Comparison of ENCODE assay signal across 10 mouse cellular contexts in the genomic region with DNA sequence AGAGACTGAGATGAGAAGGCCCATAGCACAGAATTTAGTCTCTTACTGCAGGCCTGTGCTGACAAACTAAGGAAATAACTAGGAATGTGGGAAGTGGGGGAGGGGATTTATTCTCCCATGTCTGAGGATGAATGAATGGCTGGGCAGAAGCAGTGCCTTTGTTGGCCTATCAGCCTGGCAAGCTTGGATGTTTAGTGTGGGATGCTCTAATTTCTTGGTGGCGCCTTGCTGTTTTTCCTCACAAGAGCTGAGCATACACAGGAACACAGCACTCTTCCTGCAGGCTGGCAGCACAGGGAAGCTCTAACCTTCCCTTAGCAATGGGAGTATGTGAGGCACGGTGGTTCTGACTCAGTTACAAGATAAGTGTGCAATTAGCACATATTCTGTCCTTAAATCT.
DNase-seq lines count a peak whose midpoint lies in the region; ATAC-seq lines count a peak whose summit lies in the region.
"Had no signal": no experiment of that assay in that cellular context is flagged by ENCODE, and none has a peak within 500 bp of the region (broad histone marks: within the 10 kb centered on the region; RNA-seq: fewer than 3 reads in every experiment).

No protein-coding gene starts in this region.

- H3K4me2 ChIP-seq in midbrain, embryonic 11.5 days, result no peak overlapping the region
- no peak overlapping the region for H3K4me2 ChIP-seq in embryonic facial prominence, embryonic 14.5 days (ENCODE audit: low read depth, low read length)
- no peak overlapping the region for H3K4me2 ChIP-seq in hindbrain, embryonic 15.5 days
- H3K4me2 ChIP-seq: heart, embryonic 12.5 days; liver, embryonic 12.5 days had no signal

- H3K9me3 ChIP-seq in midbrain, embryonic 10.5 days (replicated peaks), result no peaks in the 10 kb centered on the region
- H3K9me3 ChIP-seq in midbrain, embryonic 11.5 days (ENCODE audit: control insufficient read depth, low read length), result no peaks in the 10 kb centered on the region
- H3K9me3 ChIP-seq in embryonic facial prominence, embryonic 14.5 days (ENCODE audit: control insufficient read depth, low read length), result no peaks in the 10 kb centered on the region
- H3K9me3 ChIP-seq in hindbrain, embryonic 15.5 days, result no peaks in the 10 kb centered on the region
- H3K9me3 ChIP-seq: heart, embryonic 12.5 days; liver, embryonic 12.5 days had no signal

- peak overlapping the region; percentile 76 for H3K27ac ChIP-seq in midbrain, embryonic 10.5 days (replicated peaks)
- H3K27ac ChIP-seq in midbrain, embryonic 11.5 days (ENCODE audit: low read depth, low read length), result no peak overlapping the region
- no peak overlapping the region for H3K27ac ChIP-seq in embryonic facial prominence, embryonic 14.5 days (replicated peaks; ENCODE audit: low read depth, low read length)
- H3K27ac ChIP-seq in hindbrain, embryonic 15.5 days (replicated peaks), result peak overlapping the region; percentile 39
- H3K27ac ChIP-seq: liver, embryonic 12.5 days had no signal

- H3K36me3 ChIP-seq in midbrain, embryonic 10.5 days, result no peaks in the 10 kb centered on the region
- no peaks in the 10 kb centered on the region for H3K36me3 ChIP-seq in midbrain, embryonic 11.5 days (ENCODE audit: control insufficient read depth, insufficient read depth, low read length)
- H3K36me3 ChIP-seq in embryonic facial prominence, embryonic 14.5 days (ENCODE audit: control insufficient read depth, insufficient read depth, low read length), result no peaks in the 10 kb centered on the region
- H3K36me3 ChIP-seq in hindbrain, embryonic 15.5 days, result no peaks in the 10 kb centered on the region
- H3K36me3 ChIP-seq: heart, embryonic 12.5 days; liver, embryonic 12.5 days had no signal

- H3K9ac ChIP-seq in midbrain, embryonic 11.5 days (ENCODE audit: low read length), result no peak overlapping the region
- no peak overlapping the region for H3K9ac ChIP-seq in embryonic facial prominence, embryonic 14.5 days (ENCODE audit: low read depth, low read length)
- H3K9ac ChIP-seq in hindbrain, embryonic 15.5 days, result no peak overlapping the region
- H3K9ac ChIP-seq: heart, embryonic 12.5 days; liver, embryonic 12.5 days had no signal

- ATAC-seq in midbrain, embryonic 11.5 days (ENCODE audit: low FRiP score), result no peak
- no peak for ATAC-seq in embryonic facial prominence, embryonic 14.5 days (ENCODE audit: low read depth)
- ATAC-seq in hindbrain, embryonic 15.5 days (ENCODE audit: low FRiP score, low read depth), result no peak
- ATAC-seq: liver, embryonic 12.5 days had no signal

- peaks cover 48% of the 10 kb centered on the region for H3K4me1 ChIP-seq in midbrain, embryonic 10.5 days
- peaks cover 14% of the 10 kb centered on the region for H3K4me1 ChIP-seq in midbrain, embryonic 11.5 days (ENCODE audit: control insufficient read depth, insufficient read depth, low read length)
- H3K4me1 ChIP-seq in embryonic facial prominence, embryonic 14.5 days (ENCODE audit: control insufficient read depth, insufficient read depth, low read length), result no peaks in the 10 kb centered on the region
- peaks cover 10% of the 10 kb centered on the region for H3K4me1 ChIP-seq in hindbrain, embryonic 15.5 days (replicated peaks)

- no peak overlapping the region for H3K4me3 ChIP-seq in midbrain, embryonic 10.5 days
- no peak overlapping the region for H3K4me3 ChIP-seq in midbrain, embryonic 11.5 days (ENCODE audit: low read depth, low read length)
- no peak overlapping the region for H3K4me3 ChIP-seq in embryonic facial prominence, embryonic 14.5 days (ENCODE audit: low read depth, low read length)
- no peak overlapping the region for H3K4me3 ChIP-seq in hindbrain, embryonic 15.5 days
- H3K4me3 ChIP-seq: heart, embryonic 12.5 days; liver, embryonic 12.5 days had no signal

- 51% methylated on average over 2 of the region's 2 CpGs for WGBS in midbrain, embryonic 10.5 days
- WGBS in midbrain, embryonic 11.5 days, result 26% methylated on average over 2 of the region's 2 CpGs
- WGBS in embryonic facial prominence, embryonic 14.5 days, result 61% methylated on average over 2 of the region's 2 CpGs
- 25% methylated on average over 2 of the region's 2 CpGs for WGBS in hindbrain, embryonic 15.5 days

- intact Hi-C loops in gastrocnemius, postnatal 14 days (cut with DNase I; ENCODE audit: low total_unique reads), result no loop called here

- H3K27me3 ChIP-seq in midbrain, embryonic 10.5 days (ENCODE audit: low read depth, poor library complexity, severe bottlenecking), result peaks cover 9% of the 10 kb centered on the region; the same call in 1 of the 2 replicates
- no peaks in the 10 kb centered on the region for H3K27me3 ChIP-seq in midbrain, embryonic 11.5 days (ENCODE audit: control insufficient read depth, insufficient read depth, low read length)
- H3K27me3 ChIP-seq in embryonic facial prominence, embryonic 14.5 days (replicated peaks; ENCODE audit: control insufficient read depth, insufficient read depth, low read length), result no peaks in the 10 kb centered on the region
- no peaks in the 10 kb centered on the region for H3K27me3 ChIP-seq in hindbrain, embryonic 15.5 days
- H3K27me3 ChIP-seq: heart, embryonic 12.5 days; liver, embryonic 12.5 days had no signal

- no peak for DNase-seq in midbrain, embryonic 10.5 days (ENCODE audit: low spot score)
- DNase-seq in midbrain, embryonic 11.5 days (ENCODE audit: low spot score, missing footprints), result no peak
- peak; percentile 13 for DNase-seq in embryonic facial prominence, embryonic 14.5 days (ENCODE audit: low spot score)
- no peak for DNase-seq in gastrocnemius, postnatal 14 days
- no peak for DNase-seq in cerebellum, adult 11-12 months
- no peak for DNase-seq in left cerebral cortex, adult 18-20 months (ENCODE audit: low spot score in 2 of 2)
- DNase-seq: kidney, postnatal 25 days had no signal

Comparison
In these comparisons a context has a peak if more than half of its experiments do, and no peak if none do; other contexts are left out.
1. H3K27ac ChIP-seq: peak in midbrain, embryonic 10.5 days (single experiment) and hindbrain, embryonic 15.5 days (single experiment); none in midbrain, embryonic 11.5 days (single experiment) and embryonic facial prominence, embryonic 14.5 days (single experiment).